ENCODE assay signal across 8 mouse cellular contexts in genomic region chr11:40692511-40693365, GRCm38 (mm10). TPM values are rescaled to one million over a fixed set of nuclear protein-coding genes. Genes with fewer than 3 reads are reported as not detected.
DNase-seq lines count a peak whose midpoint lies in the region; ATAC-seq and TF ChIP-seq lines count a peak whose summit lies in the region.

No protein-coding gene starts in this region.

- ATAC-seq in Patski = peak; percentile 93
- peak; percentile 98 for ATAC-seq in hindbrain, embryonic 15.5 days (ENCODE audit: low FRiP score, low read depth)

- in situ Hi-C loops in Patski (cut with MboI; ENCODE audit: low pct_unique_long_range_greater_than_20kb) = no loop called here

- DNase-seq in Patski (ENCODE audit: low read depth, low spot score) = peak; percentile 68
- peak; percentile 94 to 95 for DNase-seq in cerebellum, postnatal 14 days
- DNase-seq in frontal cortex, postnatal 25 days (ENCODE audit: low spot score in 2 of 2) = peak; percentile 86 to 88
- DNase-seq in left cerebral cortex, adult 11 months (ENCODE audit: low spot score) = peak; percentile 88
- DNase-seq in lung, postnatal 4 days = peak; percentile 96 to 97
- peak; percentile 90 for DNase-seq in retina, postnatal 7 days (ENCODE audit: low read depth, low spot score)
- DNase-seq in urinary bladder, adult 2 months (ENCODE audit: low spot score) = peak; percentile 92

- CTCF ChIA-PET in Patski (lab: Charles Lee) = interaction anchor here (1.5 to 2.3 kb wide), 3 partner anchors 11 to 62 kb away, joined by 4 to 8 read pairs (median 6); partner anchors contain the start of gene Ccng1

- no peaks in the 10 kb centered on the region for H3K36me3 ChIP-seq in hindbrain, embryonic 15.5 days

- WGBS in hindbrain, embryonic 15.5 days = under 1% methylated on average over 36 of the region's 36 CpGs

- no peaks in the 10 kb centered on the region for H3K9me3 ChIP-seq in hindbrain, embryonic 15.5 days

- peaks cover 37% of the 10 kb centered on the region for H3K4me1 ChIP-seq in hindbrain, embryonic 15.5 days (replicated peaks)

- no peak for TF ChIP-seq CTCF in Patski (IDR thresholded peaks at IDR 0.05)

- H3K9ac ChIP-seq in hindbrain, embryonic 15.5 days = peak overlapping the region; percentile 69

- H3K4me3 ChIP-seq in hindbrain, embryonic 15.5 days = peak overlapping the region; percentile 70

- peak overlapping the region; percentile 88 for H3K27ac ChIP-seq in hindbrain, embryonic 15.5 days (replicated peaks)

- POLR2A ChIA-PET in Patski (lab: Charles Lee) = interaction anchor here (0.7 to 1.0 kb wide), 2 partner anchors 50 to 53 kb away, joined by 3 read pairs; no protein-coding TSS in a partner anchor

- H3K27me3 ChIP-seq in Patski = no peaks in the 10 kb centered on the region
- H3K27me3 ChIP-seq in hindbrain, embryonic 15.5 days = no peaks in the 10 kb centered on the region

- H3K4me2 ChIP-seq in hindbrain, embryonic 15.5 days = peak overlapping the region; percentile 98

RNA-seq across cellular contexts. Expression of gene Mat2b, which starts 2.3 kb away (rescaled TPM):
- 101 TPM for polyA plus RNA-seq in Patski (2021)
- polyA plus RNA-seq in hindbrain, embryonic 15.5 days (2015; fragmentation: Nextera tagmentation; extraction: Ambion mirVana) = 55.8 and 58.2 TPM in 2 replicates
- polyA plus RNA-seq in urinary bladder, adult 2 months (2012; rRNA removed) = 93.8 and 101 TPM in 2 replicates

RNA-seq across cellular contexts. Expression of gene Hmmr, which starts 40.5 kb away (rescaled TPM):
- 27.7 TPM for polyA plus RNA-seq in Patski (2021)
- polyA plus RNA-seq in hindbrain, embryonic 15.5 days (2015; fragmentation: Nextera tagmentation; extraction: Ambion mirVana) = 8.1 and 9.4 TPM in 2 replicates
- polyA plus RNA-seq in urinary bladder, adult 2 months (2012; rRNA removed) = 0.99 and 1.2 TPM in 2 replicates

RNA-seq across cellular contexts. Expression of gene Nudcd2, which starts 40.7 kb away (rescaled TPM):
- polyA plus RNA-seq in Patski (2021) = 84.7 TPM
- 60.3 and 65.9 TPM in 2 replicates for polyA plus RNA-seq in hindbrain, embryonic 15.5 days (2015; fragmentation: Nextera tagmentation; extraction: Ambion mirVana)
- polyA plus RNA-seq in urinary bladder, adult 2 months (2012; rRNA removed) = 23.5 and 24.1 TPM in 2 replicates

Comparison
In these comparisons a context has a peak if more than half of its experiments do, and no peak if none do; other contexts are left out.
1. Peak in every context shown above with its lines: DNase-seq, ATAC-seq, H3K4me3 ChIP-seq and H3K27ac ChIP-seq.